In the genomic region with DNA sequence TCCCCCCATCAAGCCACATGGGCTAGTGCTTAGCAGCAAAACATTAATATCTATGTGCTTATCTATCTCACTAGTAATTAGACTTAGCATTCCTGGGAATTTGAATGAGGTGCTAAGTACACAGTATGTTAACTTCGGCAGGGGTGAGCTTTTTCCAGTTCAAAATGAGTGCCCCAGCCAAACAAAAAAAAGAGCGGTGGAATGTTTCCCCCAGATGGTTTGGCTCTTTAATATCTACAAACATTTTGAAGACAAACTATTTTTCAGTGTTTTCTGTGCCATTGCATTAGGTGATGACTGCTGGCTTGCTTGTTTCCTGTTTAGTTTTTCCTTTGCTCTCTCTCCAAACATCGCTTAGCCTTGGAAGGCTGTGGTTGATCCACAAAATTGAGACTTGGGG, we compare ENCODE assay signal across 17 mouse cellular contexts.
"Had no signal": no experiment of that assay in that cellular context is flagged by ENCODE, and none has a peak within 500 bp of the region (broad histone marks: within the 10 kb centered on the region; RNA-seq: fewer than 3 reads in every experiment).

No protein-coding gene starts in this region.

- H3K9ac ChIP-seq: kidney, embryonic 15.5 days; liver, embryonic 13.5 days; midbrain, embryonic 13.5 days; stomach, embryonic 15.5 days had no signal

- H3K4me2 ChIP-seq: kidney, embryonic 15.5 days; liver, embryonic 13.5 days; midbrain, embryonic 13.5 days; stomach, embryonic 15.5 days had no signal

- ATAC-seq: midbrain, embryonic 13.5 days had no signal

- H3K9me3 ChIP-seq: kidney, embryonic 15.5 days; liver, embryonic 13.5 days; megakaryocyte, embryonic 14.5 days; midbrain, embryonic 10.5 days; midbrain, embryonic 13.5 days; stomach, embryonic 15.5 days had no signal

- H3K27ac ChIP-seq: kidney, embryonic 15.5 days; left cerebral cortex, adult 2 months; liver, embryonic 13.5 days; macrophage; midbrain, embryonic 10.5 days; midbrain, embryonic 13.5 days; stomach, embryonic 15.5 days had no signal

- DNase-seq: kidney, adult 11 months; kidney, adult 8-10 months; kidney, postnatal 10 days; kidney, postnatal 36 days; layer of hippocampus, postnatal 36 days; liver, embryonic 13.5 days; right cerebral cortex, adult 18-20 months; right cerebral cortex, postnatal 25 days; spleen, adult 18-20 months; thymus, postnatal 25 days had no signal

- H3K27me3 ChIP-seq: kidney, embryonic 15.5 days; liver, embryonic 13.5 days; midbrain, embryonic 13.5 days; stomach, embryonic 15.5 days had no signal

- H3K4me3 ChIP-seq: kidney, embryonic 15.5 days; left cerebral cortex, adult 2 months; liver, embryonic 13.5 days; megakaryocyte, embryonic 14.5 days; midbrain, embryonic 10.5 days; midbrain, embryonic 13.5 days; stomach, embryonic 15.5 days had no signal

- H3K4me1 ChIP-seq: midbrain, embryonic 13.5 days had no signal

- H3K36me3 ChIP-seq: kidney, embryonic 15.5 days; liver, embryonic 13.5 days; midbrain, embryonic 10.5 days; midbrain, embryonic 13.5 days; stomach, embryonic 15.5 days had no signal
